Mouse (Mus musculus) kidney, adult 2 months (tissue): ENCODE results near the gene Gulp1. TPM values are rescaled to one million over a fixed set of nuclear protein-coding genes. Genes with fewer than 3 reads are reported as not detected.

Experiments
- DNase-seq: peaks from one replicate; pipeline ENCODE4 v3.0.0; 2021
- H3K27ac ChIP-seq: fragments of 200-500 bp; 2 replicates; pipeline ENCODE4 v1.5.1; 2012; ENCODE audit warnings: low read depth, low read length, control low read depth, inconsistent platforms; ENCODE audit not compliant: insufficient read depth
- H3K27me3 ChIP-seq: fragments of 200-500 bp; replicated peaks from 2 replicates; pipeline ENCODE4 v1.6.1; 2012; ENCODE audit warnings: mild to moderate bottlenecking, moderate library complexity, low read length, inconsistent platforms; ENCODE audit not compliant: control insufficient read depth, insufficient read depth
- H3K36me3 ChIP-seq: fragments of 200-500 bp; 2 replicates; pipeline ENCODE4 v1.6.1; 2012; ENCODE audit warnings: mild to moderate bottlenecking, moderate library complexity, low read length, inconsistent platforms; ENCODE audit not compliant: control insufficient read depth, insufficient read depth
- H3K4me1 ChIP-seq: fragments of 200-500 bp; 2 replicates; pipeline ENCODE4 v1.6.1; 2011; ENCODE audit warnings: low read length; ENCODE audit not compliant: control insufficient read depth, insufficient read depth
- H3K4me3 ChIP-seq: fragments of 200-500 bp; 2 replicates; pipeline ENCODE4 v1.5.1; 2011; ENCODE audit warnings: mild to moderate bottlenecking, low read depth, low read length, control low read depth; ENCODE audit not compliant: insufficient read depth
- CTCF ChIP-seq: fragments of 200-500 bp; conservative IDR thresholded peaks from 2 replicates; pipeline ENCODE4 v1.5.1; 2011; ENCODE audit warnings: low read depth, mild to moderate bottlenecking, control low read depth, low read length, moderate library complexity, mixed read lengths; ENCODE audit not compliant: insufficient read depth, insufficient read length
- POLR2A ChIP-seq: fragments of 200-500 bp; IDR thresholded peaks from one replicate; pipeline ENCODE4 v1.6.1; 2011; ENCODE audit warnings: low read depth, low read length, control low read depth
- WGBS: fragments of 180-500 bp; shearing (Covaris S2); methylation state at CpG from one replicate; pipeline ENCODE4 v1.1.7; 2018; 5-methylcytosine and 5-hydroxymethylcytosine counted together
- polyA plus RNA-seq: library from polyadenylated mRNA; depleted of rRNA; stranded (reverse); fragments of >200 nt; gene quantifications from 2 replicates; pipeline ENCODE4 v1.2.3, GENCODE M21; 2012

Gulp1 gene
- polyA plus RNA-seq, 1 experiment, result 3.3 TPM

- no peak overlapping the region for H3K27ac ChIP-seq
- H3K36me3 ChIP-seq, result no peaks in the 10 kb centered on the region
- H3K27me3 ChIP-seq, result no peaks in the 10 kb centered on the region
- no peak overlapping the region for H3K4me3 ChIP-seq
- WGBS, result 57% methylated on average over 2 of the region's 2 CpGs
- no peak for DNase-seq
- TF ChIP-seq POLR2A (no peak), CTCF (no peak)
- no peaks in the 10 kb centered on the region for H3K4me1 ChIP-seq
These were observed 67.4 kb downstream of the Gulp1 start for GRCm38 (mm10) chr1:44618751-44619150.

DNA sequence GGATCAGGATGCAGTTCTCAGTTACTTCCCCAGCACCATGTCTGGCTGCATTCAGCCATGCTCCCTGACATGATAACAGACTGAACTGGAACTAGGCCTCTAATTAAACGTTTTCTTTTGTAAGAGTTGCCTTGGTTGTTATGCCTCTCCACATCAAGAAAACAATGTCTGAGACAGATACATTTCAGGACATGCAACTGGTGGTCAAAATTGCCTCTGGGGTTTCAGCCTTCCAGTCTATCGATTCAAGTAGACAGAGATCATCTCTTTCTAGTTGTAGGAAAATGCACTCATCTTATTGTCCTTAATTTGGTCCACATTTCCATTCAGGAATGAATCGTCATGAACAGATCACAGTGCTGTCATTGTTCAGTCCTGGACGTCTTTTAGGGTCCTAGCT, 83.2 kb downstream of the Gulp1 start:
- no peak overlapping the region for H3K4me3 ChIP-seq
- H3K27me3 ChIP-seq, result no peaks in the 10 kb centered on the region
- WGBS, result 57% methylated on average over 4 of the region's 4 CpGs
- DNase-seq, result no peak
- TF ChIP-seq CTCF (no peak), POLR2A (no peak)
- no peaks in the 10 kb centered on the region for H3K4me1 ChIP-seq
- no peak overlapping the region for H3K27ac ChIP-seq
- H3K36me3 ChIP-seq, result no peaks in the 10 kb centered on the region

DNA sequence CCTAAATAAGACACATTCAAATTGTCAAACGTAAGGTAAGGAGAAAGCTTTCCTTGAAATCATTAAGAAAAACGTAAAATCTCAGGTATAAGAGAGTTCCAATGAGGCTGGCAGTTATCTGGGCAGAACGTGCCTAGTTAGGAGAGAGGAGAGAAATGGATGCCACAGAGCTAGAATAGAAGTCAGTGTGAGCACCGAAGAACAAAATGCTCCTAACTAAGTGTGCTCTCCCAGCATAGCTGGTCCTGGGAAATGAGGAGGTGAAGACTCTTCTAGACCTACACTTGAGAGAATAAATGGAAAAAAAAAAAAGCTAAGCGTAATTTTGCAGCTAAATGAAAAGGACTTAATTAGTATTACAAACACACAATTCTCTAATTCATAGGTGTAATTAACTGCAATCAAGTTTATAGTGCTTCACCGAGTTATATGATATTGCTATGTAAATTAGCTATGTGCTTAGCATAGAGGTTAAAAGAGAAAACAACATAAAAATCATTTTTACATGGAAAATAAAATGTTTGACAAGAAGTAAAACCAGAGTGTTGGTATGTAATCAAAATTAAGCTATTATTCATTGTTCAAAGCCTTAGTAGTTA, 94.5 kb downstream of the Gulp1 start:
- no peak for DNase-seq
- H3K36me3 ChIP-seq, result no peaks in the 10 kb centered on the region
- no peak overlapping the region for H3K4me3 ChIP-seq
- 85% methylated on average over 6 of the region's 6 CpGs for WGBS
- H3K27ac ChIP-seq, result no peak overlapping the region
- no peaks in the 10 kb centered on the region for H3K27me3 ChIP-seq
- no peaks in the 10 kb centered on the region for H3K4me1 ChIP-seq
- TF ChIP-seq CTCF, result no peak
- no peak for TF ChIP-seq POLR2A

DNA sequence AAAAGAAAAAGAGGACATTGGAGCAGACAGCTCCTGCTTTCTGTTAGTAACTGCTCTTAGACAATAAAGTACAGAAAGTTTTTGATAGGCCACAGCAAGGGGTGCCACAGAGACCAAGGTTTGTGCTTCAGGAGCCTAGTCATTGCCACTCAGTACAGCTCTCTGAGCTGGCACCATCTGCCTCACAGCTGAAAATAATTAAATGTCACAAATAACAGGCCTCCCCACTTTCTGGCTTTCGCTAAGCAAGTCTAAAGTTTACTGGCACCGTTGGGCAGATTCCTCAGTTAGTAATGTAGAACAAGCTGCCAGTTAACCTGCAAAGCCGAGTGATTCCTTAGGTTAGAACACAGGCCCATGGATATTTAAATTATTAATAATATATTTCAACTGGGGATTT, 127.7 kb downstream of the Gulp1 start:
- 52% methylated on average over 3 of the region's 3 CpGs for WGBS

DNA sequence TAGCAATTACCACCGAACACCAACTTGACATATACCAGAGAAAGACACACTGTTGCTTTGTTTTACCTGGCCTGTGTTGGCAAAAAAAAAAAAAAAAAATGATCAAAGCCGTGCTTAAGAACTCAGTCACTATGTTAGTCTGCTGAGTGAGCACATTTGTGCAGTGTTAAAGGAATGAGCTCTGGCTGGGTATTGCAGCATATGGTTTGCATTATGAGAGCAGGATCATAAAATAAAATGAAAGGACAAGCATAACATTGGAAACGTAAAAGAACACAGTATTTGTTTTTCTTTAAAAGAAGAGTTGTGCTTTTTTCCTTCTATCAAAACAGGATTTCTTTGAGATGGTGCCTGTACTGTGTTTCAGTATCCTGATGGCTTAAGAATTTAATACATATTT, 128.1 kb downstream of the Gulp1 start:
- H3K36me3 ChIP-seq, result no peaks in the 10 kb centered on the region
- H3K27ac ChIP-seq, result no peak overlapping the region
- no peak for DNase-seq
- 44% methylated on average over 3 of the region's 3 CpGs for WGBS
- H3K4me1 ChIP-seq, result no peaks in the 10 kb centered on the region
- no peak for TF ChIP-seq CTCF
- no peaks in the 10 kb centered on the region for H3K27me3 ChIP-seq
- no peak overlapping the region for H3K4me3 ChIP-seq

More for the DNA sequence above, 127.7 kb downstream of the Gulp1 start:
- no peak for DNase-seq
- H3K4me3 ChIP-seq, result no peak overlapping the region
- no peak for TF ChIP-seq POLR2A
- TF ChIP-seq CTCF, result no peak
- H3K4me1 ChIP-seq, result no peaks in the 10 kb centered on the region
- H3K27me3 ChIP-seq, result no peaks in the 10 kb centered on the region
- H3K27ac ChIP-seq, result no peak overlapping the region
- no peaks in the 10 kb centered on the region for H3K36me3 ChIP-seq

GRCm38 (mm10) chr1:44682556-44682955, 131.2 kb downstream of the Gulp1 start:
- 75% methylated on average over 2 of the region's 2 CpGs for WGBS
- no peak overlapping the region for H3K4me3 ChIP-seq
- no peaks in the 10 kb centered on the region for H3K27me3 ChIP-seq
- H3K27ac ChIP-seq, result no peak overlapping the region
- no peak for TF ChIP-seq CTCF
- TF ChIP-seq POLR2A, result no peak
- DNase-seq, result no peak
- no peaks in the 10 kb centered on the region for H3K4me1 ChIP-seq
- no peaks in the 10 kb centered on the region for H3K36me3 ChIP-seq

- Histone ChIP-seq H3K4me1 (no peaks in the 10 kb centered on the region), H3K27ac (no peak overlapping the region), H3K36me3 (no peaks in the 10 kb centered on the region), H3K4me3 (no peak overlapping the region), H3K27me3 (no peaks in the 10 kb centered on the region)
- TF ChIP-seq POLR2A, result no peak
- no peak for TF ChIP-seq CTCF
- 52% methylated on average over 6 of the region's 6 CpGs for WGBS
- DNase-seq, result no peak
These were observed 132.4 kb downstream of the Gulp1 start for GRCm38 (mm10) chr1:44683723-44684122.
